Mouse (Mus musculus) neural tube, embryonic 12.5 days (tissue): ENCODE results near the gene Rpusd1. TPM values are rescaled to one million over a fixed set of nuclear protein-coding genes. Genes with fewer than 3 reads are reported as not detected.

Source experiments
- ATAC-seq: fragments of 200-750 bp; cut with Nextera tagmentation; 2 replicates; pipeline ENCODE4 v1.8.0; 2017; ENCODE audit warnings: low read depth, mild to moderate bottlenecking, moderate TSS enrichment, moderate library complexity; ENCODE audit not compliant: low FRiP score
- H3K27ac ChIP-seq: fragments of 300-500 bp; sonication (generic); 2 replicates; pipeline ENCODE4 v1.5.1; 2016
- H3K27me3 ChIP-seq: fragments of 300-500 bp; sonication (generic); replicated peaks from 2 replicates; pipeline ENCODE4 v1.6.1; 2016; ENCODE audit warnings: mild to moderate bottlenecking
- H3K36me3 ChIP-seq: fragments of 300-500 bp; sonication (generic); 2 replicates; pipeline ENCODE4 v1.6.1; 2016; ENCODE audit warnings: mild to moderate bottlenecking
- H3K4me1 ChIP-seq: fragments of 300-500 bp; sonication (generic); 2 replicates; pipeline ENCODE4 v1.6.1; 2016
- H3K4me2 ChIP-seq: fragments of 300-500 bp; sonication (generic); replicated peaks from 2 replicates; pipeline ENCODE4 v1.6.1; 2016; ENCODE audit warnings: mild to moderate bottlenecking
- H3K4me3 ChIP-seq: fragments of 300-500 bp; sonication (generic); 2 replicates; pipeline ENCODE4 v1.5.1; 2016
- H3K9ac ChIP-seq: fragments of 300-500 bp; sonication (generic); 2 replicates; pipeline ENCODE4 v1.6.1; 2016; ENCODE audit warnings: mild to moderate bottlenecking
- H3K9me3 ChIP-seq: fragments of 300-500 bp; sonication (generic); 2 replicates; pipeline ENCODE4 v1.6.1; 2016; ENCODE audit warnings: mild to moderate bottlenecking
- WGBS: fragments of 180-500 bp; shearing (Covaris S2); methylation state at CpG from one replicate; pipeline ENCODE4 v1.1.7; 2016; 5-methylcytosine and 5-hydroxymethylcytosine counted together
- microRNA-seq: library from miRNA; unstranded; fragments of <30 nt; microRNA quantifications from one replicate; pipeline ENCODE4, GENCODE M21; 2017
- polyA plus RNA-seq: library from polyadenylated mRNA; unstranded; fragments of >200 nt; fragmentation: Nextera tagmentation; extraction: Ambion mirVana; gene quantifications from 2 replicates; pipeline ENCODE4 v1.2.1, GENCODE M21; 2016

Rpusd1 gene
- polyA plus RNA-seq, 1 experiment from 2014 or later: 22.1 TPM

DNA sequence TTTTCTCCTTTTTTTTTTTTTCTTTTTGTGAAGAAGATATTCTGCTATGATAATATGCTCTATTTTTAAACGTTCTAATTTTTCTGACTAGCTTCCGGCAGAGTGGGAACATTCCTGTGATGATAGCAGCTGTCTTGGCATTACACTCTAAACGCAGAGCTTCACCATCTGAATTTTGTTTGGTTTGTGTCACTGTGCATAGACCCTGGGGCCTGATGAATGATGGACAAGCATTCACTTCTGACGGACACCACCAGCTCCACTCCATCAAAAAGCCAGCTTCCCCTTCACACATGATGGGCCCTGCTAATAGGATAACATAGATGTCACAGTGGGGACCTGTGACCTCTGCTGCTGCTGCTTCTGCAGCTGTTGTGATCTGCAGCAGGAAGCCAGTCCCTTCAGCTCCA, 34.1 kb downstream of the Rpusd1 start:
- H3K9me3 ChIP-seq: no peaks in the 10 kb centered on the region
- no peak overlapping the region for H3K9ac ChIP-seq
- H3K27me3 ChIP-seq: no peaks in the 10 kb centered on the region
- no peaks in the 10 kb centered on the region for H3K36me3 ChIP-seq
- no peak overlapping the region for H3K27ac ChIP-seq
- no peak overlapping the region for H3K4me2 ChIP-seq
- no peak for ATAC-seq
- 59% methylated on average over 4 of the region's 4 CpGs for WGBS
- no peak overlapping the region for H3K4me3 ChIP-seq
- no peaks in the 10 kb centered on the region for H3K4me1 ChIP-seq

DNA sequence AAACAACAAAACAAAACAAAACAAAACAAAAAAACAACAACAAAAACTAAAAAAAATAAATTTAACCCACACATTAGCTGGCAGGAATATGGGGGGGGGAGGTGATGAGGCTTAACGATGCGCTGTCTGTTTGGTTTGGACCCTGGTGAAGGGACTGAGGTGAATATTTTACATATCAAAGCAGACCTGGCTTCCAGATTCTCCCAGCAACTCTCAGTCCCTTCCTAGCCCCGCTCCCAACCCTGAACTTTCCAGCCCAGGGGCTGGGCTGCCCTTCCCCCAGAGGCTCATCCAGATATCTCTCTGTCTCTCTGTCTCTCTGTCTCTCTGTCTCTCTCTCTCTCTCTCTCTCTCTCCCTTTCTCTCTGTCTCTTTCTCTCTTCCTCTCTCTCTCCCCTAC, 35.1 kb downstream of the Rpusd1 start:
- Histone ChIP-seq H3K36me3 (no peaks in the 10 kb centered on the region), H3K27me3 (no peaks in the 10 kb centered on the region; the same call in 1 of the 2 replicates), H3K4me2 (no peak overlapping the region), H3K4me1 (no peaks in the 10 kb centered on the region), H3K9ac (no peak overlapping the region), H3K4me3 (no peak overlapping the region), H3K9me3 (no peaks in the 10 kb centered on the region), H3K27ac (no peak overlapping the region)
- 30% methylated on average over 3 of the region's 3 CpGs for WGBS
- ATAC-seq: no peak

DNA sequence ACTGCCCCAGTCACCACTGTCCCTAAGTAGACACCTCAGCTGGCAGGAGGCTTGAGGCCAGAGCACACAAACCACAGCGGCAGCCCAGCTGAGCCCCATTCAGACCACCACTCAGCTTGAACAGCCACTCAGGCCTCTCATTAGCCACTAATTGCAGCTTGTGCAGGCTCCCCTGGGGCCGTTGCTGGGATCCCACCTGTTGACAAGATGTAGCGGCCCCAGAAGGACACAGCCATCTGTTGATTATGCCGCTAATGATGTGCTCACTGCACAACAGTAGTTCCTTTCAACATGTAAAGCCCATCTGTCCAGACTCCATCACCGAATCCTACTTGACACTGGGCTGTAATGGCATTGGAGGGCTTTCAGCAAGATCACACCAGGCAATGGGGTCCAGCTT, 38.4 kb downstream of the Rpusd1 start:
- Histone ChIP-seq H3K4me3 (no peak overlapping the region), H3K9me3 (no peaks in the 10 kb centered on the region), H3K27ac (no peak overlapping the region), H3K36me3 (no peaks in the 10 kb centered on the region), H3K27me3 (no peaks in the 10 kb centered on the region; the same call in 1 of the 2 replicates), H3K9ac (no peak overlapping the region), H3K4me2 (no peak overlapping the region), H3K4me1 (no peaks in the 10 kb centered on the region)
- ATAC-seq: peak; percentile 48; the same call in 1 of the 2 replicates
- WGBS: 37% methylated on average over 5 of the region's 5 CpGs

DNA sequence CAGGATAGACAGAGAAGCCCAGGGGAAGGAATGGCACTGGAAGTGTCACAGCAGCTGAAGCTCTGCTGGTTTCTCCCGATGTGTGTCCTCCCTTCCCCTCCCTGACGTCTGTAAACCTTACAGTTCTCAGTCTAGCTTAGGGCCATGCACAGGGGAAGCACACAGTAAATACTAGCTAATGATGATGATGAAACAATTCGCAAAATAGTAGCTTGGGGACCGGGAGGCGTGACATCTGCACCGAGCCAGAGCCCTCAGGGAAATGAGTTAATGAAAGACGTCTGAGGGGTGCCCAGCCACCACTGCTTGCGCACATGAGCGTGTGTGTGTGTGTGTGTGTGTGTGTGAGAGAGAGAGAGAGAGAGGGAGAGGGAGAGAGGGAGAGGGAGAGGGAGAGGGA, 41.9 kb downstream of the Rpusd1 start:
- no peak overlapping the region for H3K4me2 ChIP-seq
- no peaks in the 10 kb centered on the region for H3K9me3 ChIP-seq
- H3K36me3 ChIP-seq: no peaks in the 10 kb centered on the region
- H3K27ac ChIP-seq: no peak overlapping the region
- peaks cover 6% of the 10 kb centered on the region for H3K4me1 ChIP-seq
- no peaks in the 10 kb centered on the region; the same call in 1 of the 2 replicates for H3K27me3 ChIP-seq
- ATAC-seq: no peak
- WGBS: 64% methylated on average over 9 of the region's 9 CpGs
- H3K9ac ChIP-seq: no peak overlapping the region
- H3K4me3 ChIP-seq: no peak overlapping the region

DNA sequence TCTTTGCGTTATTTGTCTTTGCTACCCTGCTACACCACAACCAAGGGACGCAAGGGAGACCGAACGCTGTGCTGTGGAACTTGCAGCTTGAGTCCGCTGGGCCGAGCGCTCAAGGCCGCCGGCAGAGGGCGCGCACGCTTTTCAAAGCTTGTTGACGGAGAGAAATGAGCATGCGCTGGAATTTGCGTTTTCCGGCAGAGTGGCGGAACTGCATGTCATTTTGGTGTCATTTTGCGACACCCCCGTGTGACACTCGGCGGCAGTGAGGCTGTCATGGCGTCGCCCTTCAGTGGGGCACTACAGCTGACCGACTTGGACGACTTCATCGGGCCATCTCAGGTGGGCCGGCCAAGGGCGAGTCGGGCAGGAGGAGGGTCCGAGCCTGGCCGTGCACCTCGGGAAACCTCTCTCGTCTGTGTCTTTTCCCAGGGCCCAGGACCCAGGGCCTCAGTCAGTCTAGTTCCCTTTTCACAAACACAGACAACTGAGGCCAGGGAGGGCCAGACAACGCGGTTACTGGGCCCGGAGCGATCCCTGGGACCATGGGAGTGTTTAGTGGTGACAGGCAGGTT, 46.2 kb downstream of the Rpusd1 start, which contains the start of gene Narfl:
Narfl (plus strand) TSS at position 228 of the 572 bp plus-strand sequence.
- Histone ChIP-seq H3K27me3 (no peaks in the 10 kb centered on the region), H3K4me1 (peaks cover 11% of the 10 kb centered on the region), H3K9ac (peak within 1 kb of the TSS; percentile 84), H3K4me3 (peak within 1 kb of the TSS; percentile 74), H3K27ac (no peak within 1 kb of the TSS), H3K9me3 (no peaks in the 10 kb centered on the region), H3K36me3 (no peaks in the 10 kb centered on the region), H3K4me2 (peak within 1 kb of the TSS; percentile 87)
- ATAC-seq: peak; percentile 70
- under 1% methylated on average over 37 of the region's 37 CpGs for WGBS

DNA sequence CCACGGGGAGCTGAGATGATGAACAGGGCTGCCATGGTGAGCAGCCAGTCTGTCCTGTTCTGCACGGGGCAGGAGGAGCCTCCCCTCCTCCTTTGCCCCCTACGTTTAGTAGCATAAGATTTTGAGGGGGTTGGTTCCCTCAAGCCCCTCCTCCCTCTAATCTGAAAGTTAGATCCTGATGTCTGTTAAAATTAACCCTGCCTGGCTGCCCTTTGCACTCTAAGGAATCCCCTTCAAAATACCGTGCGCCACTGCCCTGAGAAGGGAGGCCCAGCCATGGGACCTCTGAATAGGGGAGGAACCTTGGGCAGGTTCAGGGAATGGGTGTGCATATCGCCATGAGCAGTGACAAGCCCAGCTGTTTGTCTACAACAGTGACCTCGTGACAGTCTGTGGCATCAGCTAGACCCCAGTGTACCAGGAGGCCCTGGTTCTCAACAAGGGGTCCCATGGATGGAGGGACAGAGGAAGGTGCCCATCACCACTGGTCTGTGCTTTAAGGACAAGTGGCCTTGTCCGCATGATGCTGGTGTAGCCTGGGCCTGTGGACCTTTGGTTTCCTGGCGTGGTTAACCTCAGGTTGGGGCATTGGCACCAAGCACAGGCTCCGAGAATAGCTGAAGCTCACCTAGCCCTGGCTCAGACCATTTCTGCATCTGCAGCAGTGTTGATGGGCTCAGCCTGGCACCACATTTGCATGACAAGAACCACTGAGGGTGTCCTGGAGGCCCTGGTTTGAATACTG, 48.0 kb downstream of the Rpusd1 start:
- Histone ChIP-seq H3K4me1 (peaks cover 11% of the 10 kb centered on the region), H3K9ac (no peak overlapping the region), H3K27me3 (no peaks in the 10 kb centered on the region), H3K36me3 (peaks cover 5% of the 10 kb centered on the region), H3K4me3 (no peak overlapping the region), H3K4me2 (no peak overlapping the region), H3K9me3 (no peaks in the 10 kb centered on the region), H3K27ac (no peak overlapping the region)
- no peak for ATAC-seq
- 86% methylated on average over 10 of the region's 10 CpGs for WGBS

DNA sequence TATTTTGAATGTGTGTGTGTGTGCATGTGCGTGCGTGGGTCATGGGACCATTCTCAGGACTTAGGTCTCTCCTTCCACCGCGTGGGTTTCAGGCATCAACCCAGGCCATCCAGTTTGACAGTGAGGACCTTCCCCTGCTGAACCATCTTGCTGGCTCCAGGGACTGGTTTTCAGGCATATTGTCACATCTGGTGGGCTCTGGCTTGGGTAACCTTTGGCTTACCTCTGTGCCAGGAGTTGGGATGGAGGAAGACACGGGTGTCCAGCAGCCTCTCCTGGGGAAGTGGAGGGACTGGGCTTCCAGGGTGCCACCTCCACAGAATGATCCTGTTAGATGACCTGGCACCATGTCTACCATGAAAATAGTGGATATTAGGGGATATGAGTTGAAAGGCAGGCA, 50.5 kb downstream of the Rpusd1 start:
- no peaks in the 10 kb centered on the region for H3K9me3 ChIP-seq
- no peaks in the 10 kb centered on the region for H3K27me3 ChIP-seq
- peaks cover 14% of the 10 kb centered on the region for H3K4me1 ChIP-seq
- H3K27ac ChIP-seq: no peak overlapping the region
- peaks cover 30% of the 10 kb centered on the region for H3K36me3 ChIP-seq
- ATAC-seq: no peak
- H3K4me2 ChIP-seq: no peak overlapping the region
- no peak overlapping the region for H3K9ac ChIP-seq
- WGBS: 88% methylated on average over 5 of the region's 5 CpGs
- no peak overlapping the region for H3K4me3 ChIP-seq

Small RNAs within 50 kb of the gene (microRNA-seq; reads per million reads assigned to microRNA genes)
- gene Gm25083 (not detected), gene Mir6966 (not detected)

Other genes with a start within 250 kb of the Rpusd1 start
- 0.18 TPM in 1 of 2 replicates, not detected in the other for gene Sstr5, start 230.4 kb upstream of the Rpusd1 start, polyA plus RNA-seq
- gene Sox8, start 157.0 kb upstream of the Rpusd1 start, polyA plus RNA-seq: 8.1 and 9.5 TPM in 2 replicates
- 25.2 and 25.8 TPM in 2 replicates for gene Lmf1, start 148.6 kb upstream of the Rpusd1 start, polyA plus RNA-seq
- gene Gng13, start 10.5 kb upstream of the Rpusd1 start, polyA plus RNA-seq: 1.6 and 2.1 TPM in 2 replicates
- 24.9 and 25.6 TPM in 2 replicates for gene Chtf18, start 251 bp upstream of the Rpusd1 start, polyA plus RNA-seq
- gene Mslnl, start 8.4 kb downstream of the Rpusd1 start, polyA plus RNA-seq: not detected in 2 replicates
- 0.27 and 0.38 TPM in 2 replicates for gene Msln, start 26.7 kb downstream of the Rpusd1 start, polyA plus RNA-seq
- gene Narfl, start 46.1 kb downstream of the Rpusd1 start, polyA plus RNA-seq: 25.5 and 29.2 TPM in 2 replicates
- gene Haghl, start 58.0 kb downstream of the Rpusd1 start, polyA plus RNA-seq: 102 and 103 TPM in 2 replicates
- 0.33 and 0.57 TPM in 2 replicates for gene Ccdc78, start 58.9 kb downstream of the Rpusd1 start, polyA plus RNA-seq
- gene Fam173a, start 65.2 kb downstream of the Rpusd1 start, polyA plus RNA-seq: 75.3 and 84.6 TPM in 2 replicates
- 1.0 and 1.9 TPM in 2 replicates for gene AC134908.4, start 68.0 kb downstream of the Rpusd1 start, polyA plus RNA-seq
- 80.7 and 92.0 TPM in 2 replicates for gene Metrn, start 69.5 kb downstream of the Rpusd1 start, polyA plus RNA-seq
- gene Fbxl16, start 81.4 kb downstream of the Rpusd1 start, polyA plus RNA-seq: 25.8 and 27.0 TPM in 2 replicates
- gene Wdr24, start 96.0 kb downstream of the Rpusd1 start, polyA plus RNA-seq: 27.6 and 28.6 TPM in 2 replicates
- gene Jmjd8, start 101.2 kb downstream of the Rpusd1 start, polyA plus RNA-seq: 67.7 and 72.6 TPM in 2 replicates
- 293 and 301 TPM in 2 replicates for gene Stub1, start 105.7 kb downstream of the Rpusd1 start, polyA plus RNA-seq
- gene Rhbdl1, start 109.6 kb downstream of the Rpusd1 start, polyA plus RNA-seq: 8.1 and 8.6 TPM in 2 replicates
- gene Gm20683, start 114.1 kb downstream of the Rpusd1 start, polyA plus RNA-seq: 3.9 and 4.8 TPM in 2 replicates
- gene Rhot2, start 117.2 kb downstream of the Rpusd1 start, polyA plus RNA-seq: 18.4 and 20.1 TPM in 2 replicates
- 23.6 and 24.9 TPM in 2 replicates for gene Wdr90, start 133.8 kb downstream of the Rpusd1 start, polyA plus RNA-seq
- gene Mcrip2, start 141.1 kb downstream of the Rpusd1 start, polyA plus RNA-seq: 6.8 and 7.2 TPM in 2 replicates
- 52.0 and 56.9 TPM in 2 replicates for gene Mettl26, start 147.4 kb downstream of the Rpusd1 start, polyA plus RNA-seq
- gene Wfikkn1, start 153.2 kb downstream of the Rpusd1 start, polyA plus RNA-seq: 0.63 and 0.86 TPM in 2 replicates
- 47.7 and 49.3 TPM in 2 replicates for gene Rab40c, start 192.1 kb downstream of the Rpusd1 start, polyA plus RNA-seq
- gene Pigq, start 217.3 kb downstream of the Rpusd1 start, polyA plus RNA-seq: 54.7 and 57.3 TPM in 2 replicates
- gene Nhlrc4, start 217.3 kb downstream of the Rpusd1 start, polyA plus RNA-seq: 0.11 and 0.14 TPM in 2 replicates
- 0.08 TPM in 2 replicates for gene A930017K11Rik, start 224.9 kb downstream of the Rpusd1 start, polyA plus RNA-seq